Mouse (Mus musculus) G1E (cell line): ENCODE results near the gene Dxo. TPM values are rescaled to one million over a fixed set of nuclear protein-coding genes. Genes with fewer than 3 reads are reported as not detected.
"Not testable (repeated sequence)": the region's sequence is repeated elsewhere in the genome, so short reads cannot be mapped to it uniquely, and the experiment has no call there.

Experiments used
- ATAC-seq: 2 replicates; pipeline ENCODE4 v1.8.0; 2016; ENCODE audit warnings: mild to moderate bottlenecking; ENCODE audit not compliant: insufficient number of reproducible peaks, poor library complexity, low FRiP score, severe bottlenecking; ENCODE audit errors: extremely low read depth
- DNase-seq: peaks from one replicate; pipeline ENCODE4 v3.0.0; 2012; ENCODE audit warnings: low spot score
- H3K27me3 ChIP-seq: 2 replicates; pipeline ENCODE4 v1.6.1; 2012; ENCODE audit warnings: mild to moderate bottlenecking, low read length, inconsistent platforms; ENCODE audit not compliant: insufficient read depth
- H3K36me3 ChIP-seq: replicated peaks from 2 replicates; pipeline ENCODE3; 2012; ENCODE audit warnings: mild to moderate bottlenecking, inconsistent platforms
- H3K4me1 ChIP-seq: 2 replicates; pipeline ENCODE4 v1.6.1; 2012; ENCODE audit warnings: low read depth, low read length, inconsistent platforms, mixed read lengths; ENCODE audit not compliant: insufficient read depth
- H3K4me3 ChIP-seq: 2 replicates; pipeline ENCODE4 v1.5.1; 2012; ENCODE audit warnings: low read depth, mild to moderate bottlenecking, inconsistent platforms, low read length, moderate library complexity, mixed read lengths
- H3K9me3 ChIP-seq: replicated peaks from 2 replicates; pipeline ENCODE4 v1.6.1; 2012; ENCODE audit warnings: inconsistent platforms
- CTCF ChIP-seq: IDR thresholded peaks from 2 replicates; pipeline ENCODE4 v1.5.1; 2012; ENCODE audit warnings: low read depth, low read length, inconsistent platforms, mixed read lengths
- GATA1 ChIP-seq: IDR thresholded peaks from 2 replicates; pipeline ENCODE4 v1.6.1; 2012; ENCODE audit warnings: borderline replicate concordance, low read length, inconsistent platforms, mixed read lengths
- GATA2 ChIP-seq: IDR thresholded peaks from 2 replicates; pipeline ENCODE4 v1.6.1; 2012; ENCODE audit warnings: low read depth, low read length, inconsistent platforms, borderline replicate concordance
- POLR2AphosphoS5 ChIP-seq: IDR thresholded peaks from 2 replicates; pipeline ENCODE4 v1.6.1; 2012; ENCODE audit warnings: low read depth, low read length, inconsistent platforms; ENCODE audit not compliant: insufficient replicate concordance
- TAL1 ChIP-seq: conservative IDR thresholded peaks from 2 replicates; pipeline ENCODE4 v1.6.1; 2012; ENCODE audit warnings: low read depth, low read length, inconsistent platforms, mixed read lengths
- polyA plus RNA-seq: library from polyadenylated mRNA; stranded (reverse); fragments of >175 nt; gene quantifications from 2 replicates; pipeline ENCODE4 v1.2.3, GENCODE M21; 2012
- total RNA-seq, 2 experiments: library from RNA; stranded (forward) in 1 of 2; stranded (reverse) in 1 of 2; fragments of 200-1000 nt in 1 of 2; fragments of >200 nt in 1 of 2; fragmentation: Nextera tagmentation in 1 of 2; gene quantifications; 2 replicates each; pipeline ENCODE4 v1.2.3; 2014 to 2017

The Dxo gene
- total and polyA plus RNA-seq, 3 experiments = 18.2 to 70.5 (median 25.4) TPM

DNA sequence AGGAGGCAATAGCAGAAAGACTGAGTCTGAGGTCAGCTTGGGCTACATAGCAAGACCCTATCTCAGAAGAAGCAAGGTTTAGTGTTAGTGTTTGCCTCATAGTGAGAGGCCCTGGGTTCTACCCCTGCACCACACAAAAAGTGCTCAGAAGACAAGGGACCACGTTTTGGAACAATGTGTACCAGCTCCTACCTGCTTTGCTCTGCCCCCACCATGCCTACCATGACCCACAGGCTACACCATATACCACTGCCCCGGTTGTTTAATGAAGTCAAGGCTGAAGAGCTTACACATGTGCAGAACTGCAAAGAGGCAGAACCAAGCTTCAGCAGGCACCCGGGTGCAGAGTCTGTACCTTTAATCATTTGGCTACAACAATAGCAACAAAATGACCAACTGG lies 29.6 kb upstream of the Dxo start:
- Histone ChIP-seq H3K4me3 (no peak overlapping the region), H3K27me3 (peaks cover 9% of the 10 kb centered on the region; the same call in 1 of the 2 replicates), H3K9me3 (peaks cover 6% of the 10 kb centered on the region), H3K36me3 (no peaks in the 10 kb centered on the region), H3K4me1 (no peaks in the 10 kb centered on the region)
- no peak for TF ChIP-seq POLR2AphosphoS5
- TF ChIP-seq GATA2 = no peak
- no peak for TF ChIP-seq TAL1
- TF ChIP-seq CTCF = no peak
- TF ChIP-seq GATA1 = no peak
- no peak for ATAC-seq
- DNase-seq = no peak

DNA sequence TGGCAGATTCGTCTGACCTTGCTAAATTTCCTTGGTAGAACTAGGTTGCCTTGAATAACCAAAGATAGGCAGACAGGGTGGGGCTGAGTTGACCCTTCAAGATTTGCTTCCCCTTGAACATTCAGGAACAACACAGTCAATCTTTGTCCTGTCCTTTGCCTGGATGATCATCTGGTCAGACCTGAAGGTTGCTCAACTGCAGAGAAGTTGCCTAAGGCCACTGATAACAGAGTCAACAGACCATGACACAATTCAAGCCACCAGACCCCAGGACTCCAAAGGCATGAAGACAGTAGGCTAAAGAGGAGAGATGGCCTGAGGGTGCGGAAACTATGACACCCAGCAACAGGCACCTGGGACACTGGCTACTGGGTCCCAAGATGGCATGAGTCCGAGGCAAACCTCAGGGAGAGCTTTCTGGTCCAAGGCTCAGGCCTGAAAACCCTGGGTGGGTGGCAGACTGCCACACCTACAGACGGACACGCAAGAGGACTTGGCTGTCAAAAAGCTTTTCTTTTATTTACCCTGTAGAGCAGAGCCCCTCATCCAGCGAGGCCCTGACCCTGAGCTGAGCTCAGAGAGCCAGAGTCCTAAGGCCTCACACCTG lies 28.1 kb upstream of the Dxo start:
- H3K27me3 ChIP-seq = peaks cover 14% of the 10 kb centered on the region; the same call in 1 of the 2 replicates
- H3K4me1 ChIP-seq = no peaks in the 10 kb centered on the region
- peaks cover 6% of the 10 kb centered on the region for H3K9me3 ChIP-seq
- H3K4me3 ChIP-seq = no peak overlapping the region
- no peak for DNase-seq
- H3K36me3 ChIP-seq = no peaks in the 10 kb centered on the region
- ATAC-seq = no peak
- TF ChIP-seq GATA1 (no peak), CTCF (no peak), POLR2AphosphoS5 (no peak), GATA2 (no peak), TAL1 (no peak)

DNA sequence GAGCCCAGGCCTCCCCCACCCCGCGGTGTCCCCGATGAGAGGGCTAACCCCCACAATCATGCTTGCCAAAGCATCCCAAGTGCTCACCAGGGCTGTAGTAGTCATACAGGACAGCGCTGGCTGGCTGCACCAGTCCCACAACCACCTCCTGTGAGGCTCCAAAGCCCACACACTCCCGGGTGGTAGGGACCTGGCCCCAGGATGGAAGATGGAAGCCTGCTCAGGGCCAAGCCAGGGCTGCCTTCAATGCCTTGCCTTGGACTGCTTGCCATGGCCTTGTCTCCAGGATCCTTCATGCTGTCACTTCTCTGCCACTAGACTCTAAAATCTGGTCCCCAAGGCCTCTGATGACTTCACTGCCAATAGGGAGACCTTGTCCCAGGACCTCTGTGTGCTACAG lies 26.4 kb upstream of the Dxo start:
- ATAC-seq, H3K9me3 ChIP-seq, H3K4me3 ChIP-seq, H3K36me3 ChIP-seq, DNase-seq, H3K4me1 ChIP-seq: not testable (repeated sequence)
- H3K27me3 ChIP-seq = peaks cover 18% of the 10 kb centered on the region; the same call in 1 of the 2 replicates

DNA sequence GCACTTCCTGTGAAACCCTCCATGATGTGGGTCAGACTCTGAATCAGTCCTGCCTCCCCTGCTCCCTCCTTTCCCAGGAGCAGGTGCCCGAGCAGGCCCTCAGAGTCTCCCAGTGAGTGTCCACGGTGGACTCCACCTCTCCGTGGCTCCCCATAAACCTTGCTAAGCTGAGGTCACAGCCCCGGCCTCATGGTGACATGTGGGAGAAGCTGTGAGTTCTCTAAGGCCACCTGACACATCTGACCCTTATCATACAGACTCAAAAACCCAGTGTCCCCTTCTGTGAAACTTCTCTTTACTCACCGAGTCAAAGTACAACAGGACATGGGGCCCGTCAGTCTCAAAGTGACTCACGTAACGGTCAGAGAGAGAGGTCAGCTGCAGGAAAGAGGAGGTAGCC lies 26.0 kb upstream of the Dxo start:
- not testable (repeated sequence) for H3K4me1 ChIP-seq, ATAC-seq, H3K4me3 ChIP-seq, H3K9me3 ChIP-seq, DNase-seq, H3K36me3 ChIP-seq
- peaks cover 18% of the 10 kb centered on the region; the same call in 1 of the 2 replicates for H3K27me3 ChIP-seq

DNA sequence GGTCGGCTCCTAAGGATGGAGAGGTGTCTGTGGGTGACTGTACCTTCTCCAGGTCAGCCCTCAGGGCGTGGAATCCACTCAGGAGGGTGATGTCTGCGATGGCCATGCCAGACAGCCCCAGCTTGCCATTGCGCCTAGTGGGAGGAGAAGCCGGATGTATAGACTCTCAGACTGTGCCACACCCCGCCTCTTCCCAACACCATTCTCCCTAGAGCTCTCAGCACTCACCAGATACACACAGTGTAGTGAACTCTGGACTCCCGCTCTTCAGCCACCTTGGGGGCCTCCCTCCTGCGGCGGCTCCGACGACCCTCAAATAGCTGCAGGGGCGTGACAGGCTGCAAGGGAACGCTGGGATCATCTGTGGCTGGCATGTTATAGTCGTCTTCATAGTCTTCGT lies 25.5 kb upstream of the Dxo start:
- Histone ChIP-seq H3K4me3 (no peak overlapping the region), H3K9me3 (no peaks in the 10 kb centered on the region), H3K36me3 (no peaks in the 10 kb centered on the region), H3K4me1 (no peaks in the 10 kb centered on the region), H3K27me3 (peaks cover 22% of the 10 kb centered on the region; the same call in 1 of the 2 replicates)
- DNase-seq (no peak), ATAC-seq (no peak)
- TF ChIP-seq CTCF = no peak
- TF ChIP-seq GATA1 = no peak
- no peak for TF ChIP-seq POLR2AphosphoS5
- TF ChIP-seq GATA2 = no peak
- TF ChIP-seq TAL1 = no peak

DNA sequence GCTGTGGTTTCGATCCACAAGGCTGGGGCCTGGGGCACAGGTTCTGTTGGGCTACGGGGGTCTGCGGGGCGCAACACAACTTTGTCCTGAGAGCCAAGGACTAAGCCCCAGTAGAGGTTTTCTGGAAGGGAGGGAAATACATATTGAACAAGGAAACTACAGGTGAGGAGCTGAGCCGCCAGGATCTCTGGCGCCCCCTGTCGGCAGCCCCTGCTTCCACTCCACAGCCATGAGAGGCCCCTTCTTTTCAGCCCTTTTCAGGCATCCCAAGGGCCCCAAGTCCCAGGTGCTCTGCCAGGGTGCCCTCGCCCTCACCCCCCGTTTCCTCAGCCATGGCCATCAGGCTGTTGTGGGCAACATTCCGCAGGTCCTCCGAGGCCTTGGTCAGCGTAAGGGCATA lies 23.1 kb upstream of the Dxo start:
- peak; percentile 51 for DNase-seq
- not testable (repeated sequence) for H3K4me3 ChIP-seq, H3K4me1 ChIP-seq, H3K36me3 ChIP-seq, H3K9me3 ChIP-seq, ATAC-seq
- H3K27me3 ChIP-seq = peaks cover 29% of the 10 kb centered on the region
- TF ChIP-seq CTCF = peak; percentile 84

DNA sequence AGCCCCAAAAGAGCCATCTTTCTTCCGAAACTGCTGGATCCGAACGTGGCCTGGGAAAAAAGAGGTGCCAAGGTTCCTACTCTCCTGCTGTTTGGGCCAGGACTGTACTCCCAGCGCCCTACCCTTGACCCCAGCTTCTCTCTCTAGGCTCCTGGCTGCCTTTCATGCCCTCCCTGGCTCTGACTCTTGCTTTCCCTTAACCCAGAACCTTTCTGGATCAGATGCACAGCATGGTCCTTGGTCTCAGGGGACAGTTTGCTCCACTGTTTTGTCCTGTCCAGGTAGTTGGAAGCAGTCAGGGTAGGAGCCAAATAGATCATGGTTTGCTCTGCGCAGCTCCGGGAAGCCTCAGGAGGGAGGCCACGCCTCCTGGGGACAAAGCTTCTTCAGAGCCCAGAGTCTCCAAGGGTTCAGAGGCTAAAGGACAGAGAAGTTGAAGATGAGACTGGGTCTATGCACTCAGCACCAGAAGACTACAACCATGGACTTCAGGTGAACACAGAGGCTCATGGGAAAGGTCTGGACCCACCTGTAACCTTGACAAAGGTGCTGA lies 21.9 kb upstream of the Dxo start:
- ATAC-seq = no peak
- peaks cover 30% of the 10 kb centered on the region for H3K27me3 ChIP-seq
- no peaks in the 10 kb centered on the region for H3K4me1 ChIP-seq
- no peaks in the 10 kb centered on the region for H3K9me3 ChIP-seq
- no peak overlapping the region for H3K4me3 ChIP-seq
- H3K36me3 ChIP-seq = no peaks in the 10 kb centered on the region
- TF ChIP-seq GATA2 (no peak), CTCF (no peak), POLR2AphosphoS5 (no peak), GATA1 (no peak), TAL1 (no peak)
- DNase-seq = no peak

DNA sequence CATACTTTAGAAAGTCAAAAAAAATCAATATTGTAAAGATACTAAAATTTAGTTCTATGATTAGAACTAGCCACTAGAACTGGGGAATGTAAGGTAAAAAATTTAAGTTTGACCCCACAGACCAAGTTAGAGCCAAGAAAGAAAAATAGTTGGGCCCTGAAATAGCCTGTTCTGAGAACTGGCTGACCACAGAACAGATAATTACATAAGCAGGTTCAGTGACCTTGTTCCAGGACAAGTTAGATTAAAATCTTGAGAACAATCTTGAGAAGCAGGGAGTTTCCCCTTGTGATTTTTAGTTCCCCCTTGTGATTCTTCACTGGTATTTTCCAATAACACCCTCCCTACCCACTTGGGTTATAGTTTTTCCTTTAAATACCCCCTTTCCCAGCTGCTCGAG lies 6.0 kb upstream of the Dxo start:
- H3K9me3 ChIP-seq, H3K4me3 ChIP-seq, H3K4me1 ChIP-seq, ATAC-seq, DNase-seq, H3K27me3 ChIP-seq: not testable (repeated sequence)
- peaks cover 87% of the 10 kb centered on the region for H3K36me3 ChIP-seq
